Mouse (Mus musculus): ENCODE data around the gene Rnf138rt1.

Gene Rnf138rt1

GRCm38 (mm10) chrX:163760617-163761434 is at the start of gene Rnf138rt1:
Rnf138rt1 (minus strand) TSS chrX:163761329.
- DNase-seq = peak; percentile 6

- DNase-seq = no peak
These were observed 46.1 kb upstream of the Rnf138rt1 start for GRCm38 (mm10) chrX:163807270-163807669.

- no peak for DNase-seq
These were observed 5.2 kb upstream of the Rnf138rt1 start for GRCm38 (mm10) chrX:163766290-163766689.

- DNase-seq = no peak
These were observed 303 bp upstream of the Rnf138rt1 start for GRCm38 (mm10) chrX:163761435-163761828.

- DNase-seq = no peak
These were observed 15.1 kb downstream of the Rnf138rt1 start for GRCm38 (mm10) chrX:163745996-163746395.

GRCm38 (mm10) chrX:163743896-163744295 is 17.2 kb downstream of the Rnf138rt1 start:
- DNase-seq = no peak

- no peak for DNase-seq
These were observed 22.2 kb downstream of the Rnf138rt1 start for GRCm38 (mm10) chrX:163738904-163739303.

- DNase-seq = no peak
These were observed 27.0 kb downstream of the Rnf138rt1 start for GRCm38 (mm10) chrX:163734145-163734544.

- DNase-seq = no peak
These were observed 37.5 kb downstream of the Rnf138rt1 start for GRCm38 (mm10) chrX:163723630-163724029.

GRCm38 (mm10) chrX:163722785-163723577 is 38.1 kb downstream of the Rnf138rt1 start:
- no peak for DNase-seq

GRCm38 (mm10) chrX:163720597-163720996 is 40.5 kb downstream of the Rnf138rt1 start:
- DNase-seq = no peak

Data from kidney, adult 18-20 months (tissue).